Mouse (Mus musculus) adrenal gland (tissue): ENCODE data around the gene Eif3k.

Source experiments
- intact Hi-C: fragments of 180-260 bp; cut with DNase I; formaldehyde crosslinking; loops from one replicate; pipeline ENCODE4 v1.15.1; 2025

Eif3k gene

GRCm38 (mm10) chr7:28961584-28961926, 20.1 kb downstream of the Eif3k start:
- intact Hi-C loops = no loop called here

- intact Hi-C loops = no loop called here
Measured at GRCm38 (mm10) chr7:28960354-28961046, 21.2 kb downstream of the Eif3k start.

- intact Hi-C loops = loop anchor here (5.0 kb wide), 1 partner anchor 37 kb away; no protein-coding TSS in a partner anchor
Measured at GRCm38 (mm10) chr7:28959505-28960045, 22.1 kb downstream of the Eif3k start.

DNA sequence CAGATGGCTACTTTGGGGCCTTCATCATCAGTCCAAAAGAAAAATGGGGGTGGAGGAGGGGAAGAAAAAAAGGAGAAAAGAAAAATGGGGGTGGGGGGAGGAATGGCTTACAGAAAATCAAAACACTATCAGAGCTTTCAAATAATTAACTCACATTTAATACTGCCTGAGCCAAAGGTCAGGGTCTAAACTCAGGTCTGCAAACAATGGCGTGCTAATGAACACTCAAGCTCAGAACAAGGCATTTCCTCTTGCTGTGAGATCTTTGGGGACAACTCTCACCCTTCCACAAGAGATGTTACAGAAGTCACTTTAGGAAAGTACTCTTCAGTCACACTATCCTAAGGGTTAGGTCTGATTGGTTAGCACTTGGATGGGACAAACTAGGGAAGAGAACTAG, 22.9 kb downstream of the Eif3k start:
- intact Hi-C loops = loop anchor here (5.0 kb wide), 1 partner anchor 36 kb away; no protein-coding TSS in a partner anchor

DNA sequence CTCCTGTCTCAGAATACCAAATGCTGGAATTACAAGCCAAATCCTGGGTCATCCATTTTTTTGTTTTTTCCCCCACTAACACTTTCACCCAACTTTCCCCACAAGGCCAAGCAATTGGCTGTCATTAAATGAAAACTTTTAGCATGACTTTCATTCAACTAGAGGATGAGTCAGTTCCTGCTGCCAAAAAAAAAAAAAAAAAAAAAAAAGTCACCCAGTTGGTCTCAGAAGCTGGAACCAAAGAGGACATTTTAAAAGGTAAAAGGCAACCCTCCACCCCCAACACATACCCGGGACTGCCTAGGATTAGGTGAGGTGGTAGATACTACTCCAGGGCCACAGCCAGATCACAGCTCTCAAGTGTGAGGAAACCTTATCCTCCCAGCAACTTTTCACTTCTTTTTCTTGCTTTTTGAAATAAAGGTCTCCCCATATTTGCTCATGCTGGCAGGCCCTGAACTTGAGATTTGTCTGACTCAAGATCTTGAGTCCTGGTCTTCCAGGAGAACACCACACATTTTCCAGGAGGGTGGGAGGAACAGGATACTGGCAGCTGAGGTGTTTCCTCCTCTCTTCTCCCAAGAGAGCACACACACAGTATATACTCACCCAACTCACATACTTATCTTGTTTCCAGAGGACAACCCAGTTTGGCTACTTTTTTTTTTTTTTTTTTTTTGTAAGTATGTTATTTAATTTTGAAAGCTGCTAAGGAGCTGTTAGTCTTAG, 23.5 kb downstream of the Eif3k start:
- intact Hi-C loops = loop anchor here (5.0 kb wide), 1 partner anchor 36 kb away; no protein-coding TSS in a partner anchor

- intact Hi-C loops = loop anchor here (5.0 kb wide), 1 partner anchor 35 kb away; no protein-coding TSS in a partner anchor
Measured at GRCm38 (mm10) chr7:28957286-28957685, 24.4 kb downstream of the Eif3k start.

GRCm38 (mm10) chr7:28956270-28956669, 25.4 kb downstream of the Eif3k start:
- intact Hi-C loops = loop anchor here (5.0 kb wide), 1 partner anchor 34 kb away; no protein-coding TSS in a partner anchor

GRCm38 (mm10) chr7:28955295-28955897, 26.3 kb downstream of the Eif3k start:
- intact Hi-C loops = loop anchor here (5.0 kb wide), 1 partner anchor 33 kb away; no protein-coding TSS in a partner anchor

GRCm38 (mm10) chr7:28954773-28955172, 26.9 kb downstream of the Eif3k start:
- intact Hi-C loops = loop anchor here (5.0 kb wide), 1 partner anchor 32 kb away; no protein-coding TSS in a partner anchor

DNA sequence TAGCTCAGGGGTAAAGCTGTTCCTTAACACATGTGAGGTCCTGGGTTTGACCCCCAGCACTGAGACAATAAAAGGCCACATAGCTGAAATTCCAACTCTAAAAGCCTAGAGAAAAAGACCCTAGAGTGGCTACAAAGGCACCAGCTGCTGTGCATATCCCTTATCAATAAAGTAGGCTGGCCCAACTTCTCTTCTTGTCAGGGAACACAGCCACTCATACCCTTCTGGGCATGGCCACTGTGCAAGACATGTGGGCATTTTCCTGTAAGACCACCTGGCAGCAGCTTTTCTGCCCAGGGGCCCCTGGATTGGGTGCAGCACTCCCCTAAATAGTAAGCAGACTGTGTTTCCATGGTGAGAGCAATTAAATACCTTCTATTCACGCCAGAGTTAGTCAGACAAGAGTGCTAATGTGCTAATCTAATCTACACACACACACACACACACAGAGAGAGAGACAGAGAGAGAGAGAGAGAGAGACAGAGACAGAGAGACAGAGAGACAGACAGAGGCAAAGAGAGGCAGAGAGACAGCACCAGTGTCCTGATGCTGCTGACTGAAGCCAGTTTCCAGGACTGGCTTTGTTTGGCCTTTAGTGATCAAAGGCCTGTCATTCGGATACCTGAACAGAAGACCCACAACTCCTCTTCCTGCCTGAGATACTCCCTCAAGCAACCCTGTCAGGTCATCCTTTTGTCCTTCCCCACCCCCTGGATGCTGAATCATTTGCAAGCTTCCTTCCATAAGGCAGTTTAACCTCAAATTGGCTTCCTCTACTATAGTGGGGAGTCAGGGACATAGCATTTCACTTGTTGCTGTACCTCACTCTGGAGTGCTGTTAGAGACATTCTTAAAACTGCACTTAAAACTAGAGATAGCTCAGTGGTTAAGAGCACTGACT, 27.9 kb downstream of the Eif3k start:
- intact Hi-C loops = no loop called here

DNA sequence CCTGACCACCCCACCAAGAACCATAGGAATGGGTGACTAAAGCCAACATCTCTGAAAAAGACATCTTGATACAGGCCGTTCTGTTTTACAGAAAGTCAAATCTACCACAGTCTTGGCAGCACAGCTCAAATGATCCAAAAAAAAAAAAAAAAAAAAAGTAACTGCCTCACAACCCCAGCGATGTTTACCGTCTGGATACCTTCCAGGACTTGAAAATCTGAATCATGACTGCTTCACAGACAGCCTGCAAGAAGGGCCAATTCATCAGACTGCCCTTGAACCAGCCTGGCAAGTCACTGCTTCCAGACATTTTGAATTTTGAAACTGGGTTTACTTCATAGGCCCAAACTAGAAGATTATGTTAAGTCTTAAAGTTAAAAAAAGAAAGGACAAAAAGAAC, 28.9 kb downstream of the Eif3k start:
- intact Hi-C loops = no loop called here

DNA sequence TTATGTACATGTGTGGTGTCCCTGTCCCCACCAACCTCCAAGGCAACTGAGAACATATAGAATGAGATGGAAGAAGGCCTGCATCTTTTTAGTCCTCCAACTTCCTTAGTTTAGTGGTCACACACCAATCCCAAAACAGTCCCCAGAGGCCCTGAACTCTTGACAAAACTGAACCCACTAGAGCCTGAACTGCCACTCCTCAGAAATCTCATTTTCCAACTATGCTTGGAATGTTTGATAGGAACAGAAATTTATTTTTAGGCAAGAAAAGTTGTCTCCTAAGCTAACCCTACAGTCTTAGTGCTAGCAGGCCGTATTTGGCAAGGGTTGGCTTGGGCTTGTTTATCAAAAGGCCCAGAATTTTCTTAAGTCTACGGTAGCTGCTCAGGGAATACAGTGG, 29.9 kb downstream of the Eif3k start:
- intact Hi-C loops = no loop called here

GRCm38 (mm10) chr7:28950346-28951037, 31.2 kb downstream of the Eif3k start:
- intact Hi-C loops = no loop called here

- intact Hi-C loops = no loop called here
Measured at GRCm38 (mm10) chr7:28949298-28949697, 32.4 kb downstream of the Eif3k start.

- intact Hi-C loops = no loop called here
Measured at GRCm38 (mm10) chr7:28948746-28949145, 32.9 kb downstream of the Eif3k start.

GRCm38 (mm10) chr7:28946271-28946610, 35.4 kb downstream of the Eif3k start:
- intact Hi-C loops = no loop called here

GRCm38 (mm10) chr7:28945416-28946270, 36.0 kb downstream of the Eif3k start:
- intact Hi-C loops = no loop called here

- intact Hi-C loops = no loop called here
Measured at GRCm38 (mm10) chr7:28944756-28945415, 36.8 kb downstream of the Eif3k start.
